Mouse (Mus musculus): ENCODE measurements around the gene Gm37240. TPM values are rescaled to one million over a fixed set of nuclear protein-coding genes. Genes with fewer than 3 reads are reported as not detected.

Gene Gm37240
- polyA plus RNA-seq, 2 experiments from 2014 or later = 3.6 to 5.5 TPM

- peak; percentile 13 for ATAC-seq
Observed at GRCm38 (mm10) chr3:84813436-84814156, 1073.7 kb downstream of the Gm37240 start.

- ATAC-seq = no peak
Observed at GRCm38 (mm10) chr3:84810803-84811202, 1076.5 kb downstream of the Gm37240 start.

GRCm38 (mm10) chr3:84808906-84809305 is 1078.4 kb downstream of the Gm37240 start:
- ATAC-seq = peak; percentile 28

- no peak for ATAC-seq
Observed at GRCm38 (mm10) chr3:84807826-84808225, 1079.5 kb downstream of the Gm37240 start.

GRCm38 (mm10) chr3:84806206-84806605 is 1081.1 kb downstream of the Gm37240 start:
- ATAC-seq = no peak

- ATAC-seq = no peak
Observed at GRCm38 (mm10) chr3:84804036-84804435, 1083.3 kb downstream of the Gm37240 start.

- ATAC-seq = no peak
Observed at GRCm38 (mm10) chr3:84787914-84788313, 1099.4 kb downstream of the Gm37240 start.

GRCm38 (mm10) chr3:84776084-84776483 is 1111.2 kb downstream of the Gm37240 start:
- no peak for ATAC-seq

GRCm38 (mm10) chr3:84775577-84775976 is 1111.7 kb downstream of the Gm37240 start:
- no peak for ATAC-seq

GRCm38 (mm10) chr3:84775067-84775423 is 1112.3 kb downstream of the Gm37240 start:
- ATAC-seq = no peak

- ATAC-seq = no peak
Observed at GRCm38 (mm10) chr3:84774246-84775066, 1112.9 kb downstream of the Gm37240 start.

- ATAC-seq = peak; percentile 63
Observed at GRCm38 (mm10) chr3:84771980-84772379, 1115.3 kb downstream of the Gm37240 start.

- peak; percentile 42 for ATAC-seq
Observed at GRCm38 (mm10) chr3:84770518-84770917, 1116.8 kb downstream of the Gm37240 start.

- ATAC-seq = no peak
Observed at GRCm38 (mm10) chr3:84769411-84769810, 1117.9 kb downstream of the Gm37240 start.

GRCm38 (mm10) chr3:84768940-84769339 is 1118.4 kb downstream of the Gm37240 start:
- ATAC-seq = peak; percentile 50

GRCm38 (mm10) chr3:84753816-84754215 is 1133.5 kb downstream of the Gm37240 start:
- no peak for ATAC-seq

- peak; percentile 97 for ATAC-seq
Observed at GRCm38 (mm10) chr3:84749222-84749621, 1138.1 kb downstream of the Gm37240 start.

- ATAC-seq = no peak
Observed at GRCm38 (mm10) chr3:84748139-84748538, 1139.2 kb downstream of the Gm37240 start.

GRCm38 (mm10) chr3:84745537-84746189 is 1141.7 kb downstream of the Gm37240 start:
- ATAC-seq = no peak

GRCm38 (mm10) chr3:84744707-84745106 is 1142.6 kb downstream of the Gm37240 start:
- no peak for ATAC-seq

- no peak for ATAC-seq
Observed at GRCm38 (mm10) chr3:84740050-84740596, 1147.2 kb downstream of the Gm37240 start.

GRCm38 (mm10) chr3:84737137-84737536 is 1150.2 kb downstream of the Gm37240 start:
- no peak for ATAC-seq

GRCm38 (mm10) chr3:84735716-84736115 is 1151.6 kb downstream of the Gm37240 start:
- ATAC-seq = no peak

All from CD4-positive, CD25-positive, alpha-beta regulatory T cell, adult 4 months (primary cell).